Mouse (Mus musculus) intestine, embryonic 14.5 days (tissue): ENCODE data around the gene Pld6. TPM values are rescaled to one million over a fixed set of nuclear protein-coding genes. Genes with fewer than 3 reads are reported as not detected.

Source experiments
- ATAC-seq: fragments of 200-750 bp; cut with Nextera tagmentation; replicated peaks from 2 replicates; pipeline ENCODE4 v1.8.0; 2017; ENCODE audit warnings: low read depth, moderate number of reproducible peaks, moderate TSS enrichment, moderate library complexity; ENCODE audit not compliant: low FRiP score, low TSS enrichment
- DNase-seq: peaks from one replicate; pipeline ENCODE4 v3.0.0-alpha.2; 2018; ENCODE audit warnings: low spot score
- H3K27ac ChIP-seq: fragments of 300-500 bp; sonication (generic); 2 replicates; pipeline ENCODE4 v1.5.1; 2014; ENCODE audit warnings: low read depth, mild to moderate bottlenecking, control low read depth
- H3K27me3 ChIP-seq: fragments of 300-500 bp; sonication (generic); replicated peaks from 2 replicates; pipeline ENCODE4 v1.6.1; 2014; ENCODE audit warnings: low read length, control low read depth; ENCODE audit not compliant: control insufficient read depth, insufficient read depth
- H3K36me3 ChIP-seq: fragments of 300-500 bp; sonication (generic); 2 replicates; pipeline ENCODE4 v1.6.1; 2014; ENCODE audit warnings: low read length, control low read depth; ENCODE audit not compliant: control insufficient read depth, insufficient read depth
- H3K4me1 ChIP-seq: fragments of 300-500 bp; sonication (generic); replicated peaks from 2 replicates; pipeline ENCODE4 v1.6.1; 2014; ENCODE audit warnings: low read length, control low read depth, mixed read lengths; ENCODE audit not compliant: control insufficient read depth, insufficient read depth
- H3K4me2 ChIP-seq: fragments of 300-500 bp; sonication (generic); 2 replicates; pipeline ENCODE4 v1.6.1; 2014; ENCODE audit warnings: low read length
- H3K4me3 ChIP-seq: fragments of 300-500 bp; sonication (generic); 2 replicates; pipeline ENCODE4 v1.5.1; 2014; ENCODE audit warnings: low read depth, low read length, control low read depth, mixed read lengths
- H3K9ac ChIP-seq: fragments of 300-500 bp; sonication (generic); 2 replicates; pipeline ENCODE4 v1.6.1; 2014; ENCODE audit warnings: mild to moderate bottlenecking, low read length
- H3K9me3 ChIP-seq: fragments of 300-500 bp; sonication (generic); 2 replicates; pipeline ENCODE4 v1.6.1; 2016; ENCODE audit warnings: low read length, control low read depth; ENCODE audit not compliant: control insufficient read depth
- WGBS: fragments of 180-500 bp; shearing (Covaris S2); extraction: QIAGEN DNeasy Blood & Tissue Kit; methylation state at CpG from one replicate; pipeline ENCODE4 v1.1.7; 2014; 5-methylcytosine and 5-hydroxymethylcytosine counted together
- polyA plus RNA-seq: library from polyadenylated mRNA; unstranded; fragments of >200 nt; fragmentation: Nextera tagmentation; extraction: Ambion mirVana; gene quantifications from 2 replicates; pipeline ENCODE4 v1.2.1, GENCODE M21; 2014

The Pld6 gene
- polyA plus RNA-seq, 1 experiment from 2014 or later, result 1.7 TPM

DNA sequence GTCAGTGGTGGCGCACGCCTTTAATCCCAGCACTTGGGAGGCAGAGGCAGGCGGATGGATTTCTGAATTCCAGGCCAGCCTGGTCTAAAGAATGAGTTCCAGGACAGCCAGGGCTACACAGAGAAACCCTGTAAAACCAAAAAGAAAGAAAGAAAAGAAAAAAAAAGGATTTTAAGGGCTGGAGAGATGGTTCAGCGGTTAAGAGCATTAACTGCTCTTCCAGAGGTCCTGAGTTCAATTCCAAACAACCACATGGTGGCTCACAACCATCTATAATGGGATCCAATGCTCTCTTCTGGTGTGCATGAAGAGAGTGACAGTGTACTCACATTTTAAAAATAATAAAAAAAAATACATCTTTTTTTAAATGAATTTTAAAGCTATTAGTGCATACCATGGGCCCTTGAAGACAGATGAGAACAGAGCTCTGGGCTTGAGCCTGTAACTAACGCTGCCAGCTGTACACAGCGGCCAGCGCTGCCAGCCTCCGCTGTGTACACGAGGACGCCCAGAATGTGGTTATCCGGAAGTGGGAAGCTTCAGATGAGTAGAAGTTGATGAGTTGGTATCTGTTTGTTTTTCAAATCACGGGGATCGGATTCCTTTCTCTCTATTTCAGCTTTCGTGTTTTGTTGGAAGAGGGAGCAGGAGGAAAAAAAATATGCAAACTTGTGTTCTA lies 23.2 kb upstream of the Pld6 start:
- peaks cover 7% of the 10 kb centered on the region for H3K4me1 ChIP-seq
- peak overlapping the region; percentile 96 for H3K4me2 ChIP-seq
- peak overlapping the region; percentile 98 for H3K27ac ChIP-seq
- H3K9ac ChIP-seq, result peak overlapping the region; percentile 97
- peaks cover 24% of the 10 kb centered on the region for H3K36me3 ChIP-seq
- H3K27me3 ChIP-seq, result no peaks in the 10 kb centered on the region
- DNase-seq (no peak), ATAC-seq (peak; percentile 13; the same call in 1 of the 2 replicates)
- peak overlapping the region; percentile 91 for H3K4me3 ChIP-seq
- no peaks in the 10 kb centered on the region for H3K9me3 ChIP-seq
- 60% methylated on average over 14 of the region's 14 CpGs for WGBS

DNA sequence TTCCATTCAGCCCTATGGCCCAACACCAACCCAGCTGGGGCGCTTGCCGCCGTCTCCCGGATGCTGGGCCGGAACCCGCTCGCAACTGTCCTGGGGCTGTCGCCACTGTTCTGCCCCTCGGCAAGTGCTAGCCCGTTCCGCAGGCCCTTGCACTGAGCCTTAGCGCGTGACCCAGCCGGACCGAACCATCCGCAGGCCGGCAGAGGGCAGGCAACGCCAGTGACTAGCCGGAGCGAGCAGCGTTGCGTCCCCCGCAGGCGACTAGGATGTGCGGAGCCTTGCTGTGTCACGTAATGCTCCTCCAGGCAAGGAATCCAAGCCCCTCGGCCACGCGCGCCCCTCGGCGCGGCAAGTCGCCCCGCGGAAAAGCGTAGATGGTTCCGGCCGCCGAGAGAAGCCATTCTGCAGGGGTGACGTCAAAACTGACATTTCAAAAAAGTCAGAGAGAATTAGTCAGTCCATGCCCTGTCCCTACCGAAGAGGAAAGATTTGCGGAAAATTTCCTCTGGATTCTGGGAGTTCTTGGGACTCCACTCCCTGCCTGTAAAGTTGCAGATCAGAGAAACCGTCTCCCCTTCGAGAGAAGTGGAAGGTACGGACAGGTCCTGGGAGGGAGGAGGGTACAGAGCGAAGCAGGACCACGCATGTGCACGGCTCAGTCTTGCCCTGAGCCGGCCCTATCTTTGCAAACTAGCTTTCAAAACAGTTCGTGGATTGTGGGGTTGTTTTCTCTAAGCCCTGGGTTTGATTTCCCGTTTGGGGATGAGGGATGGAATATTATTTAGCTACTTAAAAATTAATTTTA lies 22.4 kb upstream of the Pld6 start, which contains the start of gene Flcn:
Flcn (minus strand) TSS at position 347 of the 805 bp plus-strand sequence.
- H3K9me3 ChIP-seq, result no peaks in the 10 kb centered on the region
- no peaks in the 10 kb centered on the region for H3K27me3 ChIP-seq
- H3K4me2 ChIP-seq, result peak within 1 kb of the TSS; percentile 96
- DNase-seq (peak; percentile 98), ATAC-seq (peak; percentile 92)
- H3K36me3 ChIP-seq, result peaks cover 31% of the 10 kb centered on the region
- H3K4me3 ChIP-seq, result peak within 1 kb of the TSS; percentile 91
- H3K4me1 ChIP-seq, result peaks cover 7% of the 10 kb centered on the region
- peak within 1 kb of the TSS; percentile 97 for H3K9ac ChIP-seq
- H3K27ac ChIP-seq, result peak within 1 kb of the TSS; percentile 98
- WGBS, result under 1% methylated on average over 51 of the region's 52 CpGs

DNA sequence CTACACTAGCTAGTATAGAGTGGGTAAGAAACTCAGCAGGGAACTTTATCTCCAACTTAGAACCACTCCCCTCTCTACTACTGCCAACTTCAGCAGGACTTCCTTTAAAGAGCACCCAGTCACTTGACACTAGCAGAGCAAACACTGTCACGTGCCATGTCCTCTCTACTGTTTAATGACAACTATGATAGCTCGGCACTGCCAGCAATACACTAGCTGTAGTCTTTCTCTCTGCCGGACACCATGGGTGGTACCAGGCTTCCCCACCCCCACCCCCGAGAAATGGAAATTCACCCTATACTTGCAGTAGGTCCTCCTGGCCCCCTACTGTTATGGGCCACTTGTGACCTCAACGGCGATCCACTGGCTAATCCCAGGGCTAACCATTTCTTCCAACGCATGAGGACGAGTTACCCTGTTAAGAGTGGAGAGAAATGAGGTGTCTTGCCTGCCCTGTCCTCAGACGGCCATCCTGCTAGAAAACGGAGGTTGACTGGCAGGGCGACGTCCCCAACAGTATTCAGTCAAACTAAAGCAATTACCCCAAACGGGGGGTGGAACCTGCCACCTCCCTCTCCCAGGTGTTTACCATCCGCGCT lies 21.7 kb upstream of the Pld6 start:
- H3K4me3 ChIP-seq, result peak overlapping the region; percentile 91
- WGBS, result under 1% methylated on average over 15 of the region's 15 CpGs
- H3K9ac ChIP-seq, result peak overlapping the region; percentile 97
- peaks cover 38% of the 10 kb centered on the region for H3K36me3 ChIP-seq
- ATAC-seq (peak; percentile 40), DNase-seq (no peak)
- peak overlapping the region; percentile 98 for H3K27ac ChIP-seq
- H3K4me2 ChIP-seq, result peak overlapping the region; percentile 96
- H3K27me3 ChIP-seq, result no peaks in the 10 kb centered on the region
- H3K4me1 ChIP-seq, result peaks cover 7% of the 10 kb centered on the region
- no peaks in the 10 kb centered on the region for H3K9me3 ChIP-seq

DNA sequence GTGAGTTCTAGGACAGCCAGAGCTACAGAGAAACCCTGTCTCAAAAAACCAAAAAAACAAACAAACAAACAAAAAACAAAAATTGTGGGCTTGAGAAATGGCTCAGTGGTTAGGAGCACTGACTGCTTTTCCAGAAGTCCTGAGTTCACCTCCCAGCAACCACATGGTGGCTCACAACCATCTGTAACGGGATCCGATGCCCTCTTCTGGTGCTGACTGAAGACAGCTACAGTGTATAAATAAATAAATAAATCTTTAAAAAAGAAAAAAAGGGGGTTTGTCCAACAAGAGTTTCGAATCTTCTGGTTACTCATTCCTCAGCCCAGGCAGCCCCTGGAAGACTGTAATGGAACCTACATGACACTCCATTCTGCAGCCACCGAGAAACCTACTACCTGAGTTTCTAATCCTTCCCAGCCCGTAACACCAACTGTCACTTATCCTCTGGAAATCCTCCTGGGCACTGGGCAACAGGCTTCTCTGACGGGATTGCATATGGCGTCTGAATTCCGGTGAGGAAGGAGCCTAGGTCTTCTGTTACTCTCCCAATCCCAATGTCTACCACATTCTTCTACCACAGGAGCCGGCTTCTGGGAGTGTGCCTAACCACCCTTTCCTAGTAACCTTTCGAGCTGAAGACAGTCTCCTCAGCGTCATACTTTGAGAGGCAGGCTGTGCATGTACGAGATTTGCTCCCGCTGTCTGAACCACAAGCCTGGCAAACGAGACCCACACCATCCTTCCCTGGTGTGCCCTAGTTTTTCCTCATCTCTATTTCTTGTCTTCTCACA lies 20.9 kb upstream of the Pld6 start:
- Histone ChIP-seq H3K4me1 (peaks cover 7% of the 10 kb centered on the region), H3K27me3 (no peaks in the 10 kb centered on the region), H3K27ac (no peak overlapping the region), H3K9ac (peak overlapping the region; percentile 97), H3K4me3 (peak overlapping the region; percentile 91), H3K9me3 (no peaks in the 10 kb centered on the region), H3K4me2 (peak overlapping the region; percentile 96), H3K36me3 (peaks cover 46% of the 10 kb centered on the region)
- no peak for ATAC-seq
- DNase-seq, result no peak
- WGBS, result 72% methylated on average over 14 of the region's 14 CpGs

DNA sequence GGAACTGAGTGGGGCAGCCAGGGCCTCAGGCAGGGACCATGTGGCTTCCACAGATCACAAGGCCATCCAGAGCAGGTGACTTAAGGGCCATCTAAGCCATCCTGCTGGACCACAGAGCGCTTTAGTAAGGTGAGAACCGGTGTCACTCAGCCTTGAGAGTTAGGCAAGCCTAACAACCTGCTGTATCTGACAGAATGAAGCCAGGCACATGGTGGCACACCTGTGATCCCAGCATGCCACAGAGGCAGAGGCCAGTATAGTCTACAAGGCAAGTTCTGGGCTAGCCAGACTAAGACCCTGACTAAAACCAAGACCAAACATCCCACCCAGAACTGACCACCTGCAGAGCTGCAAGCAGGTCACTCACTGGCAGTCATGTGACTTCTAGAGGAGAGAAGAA lies 18.2 kb upstream of the Pld6 start:
- Histone ChIP-seq H3K27ac (no peak overlapping the region), H3K9ac (no peak overlapping the region), H3K9me3 (no peaks in the 10 kb centered on the region), H3K4me2 (no peak overlapping the region), H3K27me3 (no peaks in the 10 kb centered on the region), H3K36me3 (peaks cover 73% of the 10 kb centered on the region), H3K4me1 (peaks cover 7% of the 10 kb centered on the region), H3K4me3 (no peak overlapping the region)
- WGBS, result 87% methylated on average over 2 of the region's 2 CpGs
- DNase-seq, result no peak
- no peak for ATAC-seq

DNA sequence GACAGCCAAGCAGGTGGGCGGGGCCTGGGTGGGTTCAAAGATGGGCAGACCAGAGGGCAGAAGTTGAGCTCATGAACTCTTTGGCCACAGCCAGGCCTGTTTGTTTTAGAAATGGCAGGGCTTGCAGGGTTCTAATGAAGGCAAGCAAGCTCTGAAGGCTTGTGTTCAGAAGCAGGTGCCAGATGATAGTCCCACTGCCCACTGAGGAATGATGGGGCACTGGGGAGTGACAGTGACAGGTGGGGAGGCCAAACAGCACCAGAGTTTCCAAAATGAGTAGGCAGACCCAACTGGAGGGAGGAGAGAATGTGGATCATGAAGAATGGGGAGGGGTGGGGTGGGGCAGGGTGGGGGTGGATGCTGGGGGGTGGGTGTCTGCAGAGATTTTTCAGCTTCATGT lies 17.8 kb upstream of the Pld6 start:
- H3K36me3 ChIP-seq, result peaks cover 77% of the 10 kb centered on the region
- H3K4me3 ChIP-seq, result no peak overlapping the region
- no peaks in the 10 kb centered on the region for H3K9me3 ChIP-seq
- peaks cover 7% of the 10 kb centered on the region for H3K4me1 ChIP-seq
- H3K27ac ChIP-seq, result no peak overlapping the region
- no peak for ATAC-seq
- DNase-seq, result no peak
- no peak overlapping the region for H3K9ac ChIP-seq
- no peak overlapping the region for H3K4me2 ChIP-seq
- H3K27me3 ChIP-seq, result no peaks in the 10 kb centered on the region
- whole genome bisulfite sequencing, result 100% methylated on average over 1 of the region's 1 CpGs

DNA sequence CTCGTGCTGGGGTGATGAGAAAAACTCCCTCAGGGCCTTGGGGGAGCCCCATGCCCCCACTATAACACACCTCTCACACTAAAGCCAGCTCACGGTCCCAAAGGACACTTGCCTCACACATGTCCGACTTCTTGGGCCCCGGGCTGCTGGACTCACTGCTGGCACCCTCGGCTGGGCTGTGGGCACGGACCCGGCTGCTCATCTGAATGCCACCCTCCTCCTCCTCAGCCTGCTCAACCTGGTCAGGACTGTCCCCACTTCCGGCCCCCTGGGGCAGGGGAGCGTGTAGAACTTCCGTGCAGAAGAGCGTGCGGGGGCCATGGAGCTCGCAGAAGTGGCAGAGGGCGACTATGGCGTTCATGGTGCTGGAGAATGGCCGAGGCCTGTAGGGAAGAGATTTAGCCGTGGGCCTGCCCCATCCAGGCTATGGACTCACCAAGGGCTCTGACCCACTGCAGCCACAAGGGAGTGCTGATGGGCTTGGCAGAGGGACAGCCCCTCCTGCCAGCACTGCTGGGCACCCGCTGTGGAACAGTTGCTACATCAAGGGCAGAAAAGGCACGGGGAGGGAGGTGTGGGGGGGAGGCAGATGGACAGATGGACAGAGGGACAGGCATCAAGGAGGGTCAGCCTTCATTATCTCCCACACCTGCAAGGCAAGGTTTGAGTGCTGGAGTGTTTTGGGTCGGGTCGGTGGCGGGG lies 17.1 kb upstream of the Pld6 start:
- Histone ChIP-seq H3K4me2 (no peak overlapping the region), H3K9me3 (no peaks in the 10 kb centered on the region), H3K36me3 (peaks cover 84% of the 10 kb centered on the region), H3K27me3 (no peaks in the 10 kb centered on the region), H3K9ac (no peak overlapping the region), H3K4me3 (no peak overlapping the region), H3K4me1 (peaks cover 7% of the 10 kb centered on the region), H3K27ac (no peak overlapping the region)
- WGBS, result 93% methylated on average over 22 of the region's 22 CpGs
- ATAC-seq (no peak), DNase-seq (no peak)

DNA sequence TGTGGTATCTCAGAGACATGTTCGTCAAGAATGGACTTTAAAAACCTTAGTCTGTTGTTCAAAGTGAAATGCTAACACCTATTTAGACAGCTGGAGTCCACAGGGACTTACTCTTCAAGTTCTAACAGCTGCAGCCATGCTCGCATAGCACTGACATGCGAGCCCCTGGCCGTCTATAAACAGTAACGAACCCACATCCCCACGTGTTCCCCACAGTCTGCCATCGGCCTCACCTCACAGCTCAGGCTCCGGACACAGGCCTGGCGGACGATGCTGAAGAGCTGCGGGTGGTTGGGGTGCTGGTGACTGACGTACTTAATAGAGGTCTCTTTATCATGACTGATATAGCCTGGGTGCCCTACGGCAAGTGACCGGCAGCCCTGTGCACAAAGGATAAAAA lies 16.1 kb upstream of the Pld6 start:
- H3K36me3 ChIP-seq, result peaks cover 95% of the 10 kb centered on the region
- DNase-seq (no peak), ATAC-seq (no peak)
- no peak overlapping the region for H3K9ac ChIP-seq
- no peak overlapping the region for H3K4me2 ChIP-seq
- H3K4me3 ChIP-seq, result no peak overlapping the region
- H3K9me3 ChIP-seq, result no peaks in the 10 kb centered on the region
- peaks cover 2% of the 10 kb centered on the region for H3K4me1 ChIP-seq
- H3K27ac ChIP-seq, result no peak overlapping the region
- H3K27me3 ChIP-seq, result no peaks in the 10 kb centered on the region
- WGBS, result 93% methylated on average over 14 of the region's 14 CpGs
